Mouse (Mus musculus): ENCODE data around the gene Nkpd1. TPM values are rescaled to one million over a fixed set of nuclear protein-coding genes. Genes with fewer than 3 reads are reported as not detected.
"Not testable (repeated sequence)": the region's sequence is repeated elsewhere in the genome, so short reads cannot be mapped to it uniquely, and the experiment has no call there.

The Nkpd1 gene
- polyA plus RNA-seq, 1 experiment from 2014 or later: 0.11 TPM

GRCm38 (mm10) chr7:19508924-19509568, 8.6 kb upstream of the Nkpd1 start:
- 12% methylated on average over 15 of the region's 15 CpGs for WGBS
- H3K9me3 ChIP-seq (ENCODE audit: control insufficient read depth, low read length): no peaks in the 10 kb centered on the region
- ATAC-seq (replicated peaks; ENCODE audit: low FRiP score): peak; percentile 13
- H3K4me1 ChIP-seq (replicated peaks; ENCODE audit: control insufficient read depth, insufficient read depth, low read length): peaks cover 12% of the 10 kb centered on the region
- H3K36me3 ChIP-seq (ENCODE audit: control insufficient read depth, insufficient read depth, low read length): no peaks in the 10 kb centered on the region
- peak overlapping the region; percentile 89 for H3K4me2 ChIP-seq (ENCODE audit: low read depth, low read length, severe bottlenecking)
- DNase-seq (ENCODE audit: low spot score): no peak
- H3K9ac ChIP-seq (ENCODE audit: low read length): peak overlapping the region; percentile 81
- peak overlapping the region; percentile 72 for H3K4me3 ChIP-seq (ENCODE audit: low read depth, low read length)
- H3K27ac ChIP-seq (ENCODE audit: low read depth, low read length): peak overlapping the region; percentile 47
- H3K27me3 ChIP-seq (ENCODE audit: control insufficient read depth, insufficient read depth, low read length): no peaks in the 10 kb centered on the region

- DNase-seq (ENCODE audit: low spot score) (no peak), ATAC-seq (replicated peaks; ENCODE audit: low FRiP score) (no peak)
- no peak overlapping the region for H3K9ac ChIP-seq (ENCODE audit: low read length)
- no peaks in the 10 kb centered on the region for H3K36me3 ChIP-seq (ENCODE audit: control insufficient read depth, insufficient read depth, low read length)
- 92% methylated on average over 7 of the region's 7 CpGs for WGBS
- H3K9me3 ChIP-seq (ENCODE audit: control insufficient read depth, low read length): no peaks in the 10 kb centered on the region
- H3K4me3 ChIP-seq (ENCODE audit: low read depth, low read length): no peak overlapping the region
- no peak overlapping the region; the same call in 1 of the 2 replicates for H3K4me2 ChIP-seq (ENCODE audit: low read depth, low read length, severe bottlenecking)
- peaks cover 12% of the 10 kb centered on the region for H3K4me1 ChIP-seq (replicated peaks; ENCODE audit: control insufficient read depth, insufficient read depth, low read length)
- H3K27ac ChIP-seq (ENCODE audit: low read depth, low read length): no peak overlapping the region
- no peaks in the 10 kb centered on the region for H3K27me3 ChIP-seq (ENCODE audit: control insufficient read depth, insufficient read depth, low read length)
Observed at GRCm38 (mm10) chr7:19509786-19510185, 7.9 kb upstream of the Nkpd1 start.

- H3K9ac ChIP-seq (ENCODE audit: low read length); H3K9me3 ChIP-seq (ENCODE audit: control insufficient read depth, low read length); H3K27ac ChIP-seq (ENCODE audit: low read depth, low read length); H3K27me3 ChIP-seq (ENCODE audit: control insufficient read depth, insufficient read depth, low read length); H3K4me2 ChIP-seq (ENCODE audit: low read depth, low read length, severe bottlenecking); H3K4me1 ChIP-seq (replicated peaks; ENCODE audit: control insufficient read depth, insufficient read depth, low read length); DNase-seq (ENCODE audit: low spot score); H3K4me3 ChIP-seq (ENCODE audit: low read depth, low read length); H3K36me3 ChIP-seq (ENCODE audit: control insufficient read depth, insufficient read depth, low read length); ATAC-seq (replicated peaks; ENCODE audit: low FRiP score): not testable (repeated sequence)
- WGBS: 92% methylated on average over 6 of the region's 7 CpGs
Observed at GRCm38 (mm10) chr7:19511934-19512333, 5.7 kb upstream of the Nkpd1 start.

GRCm38 (mm10) chr7:19512353-19512752, 5.3 kb upstream of the Nkpd1 start:
- no peak overlapping the region for H3K4me2 ChIP-seq (ENCODE audit: low read depth, low read length, severe bottlenecking)
- H3K4me1 ChIP-seq (replicated peaks; ENCODE audit: control insufficient read depth, insufficient read depth, low read length): peaks cover 4% of the 10 kb centered on the region; the same call in 1 of the 2 replicates
- no peaks in the 10 kb centered on the region for H3K9me3 ChIP-seq (ENCODE audit: control insufficient read depth, low read length)
- H3K27me3 ChIP-seq (ENCODE audit: control insufficient read depth, insufficient read depth, low read length): peaks cover 3% of the 10 kb centered on the region
- H3K4me3 ChIP-seq (ENCODE audit: low read depth, low read length): no peak overlapping the region
- DNase-seq (ENCODE audit: low spot score) (no peak), ATAC-seq (replicated peaks; ENCODE audit: low FRiP score) (no peak)
- H3K9ac ChIP-seq (ENCODE audit: low read length): no peak overlapping the region
- no peaks in the 10 kb centered on the region for H3K36me3 ChIP-seq (ENCODE audit: control insufficient read depth, insufficient read depth, low read length)
- WGBS: 84% methylated on average over 6 of the region's 6 CpGs
- no peak overlapping the region for H3K27ac ChIP-seq (ENCODE audit: low read depth, low read length)

GRCm38 (mm10) chr7:19520032-19520431, 2.4 kb downstream of the Nkpd1 start:
- peak overlapping the region; percentile 35 for H3K9ac ChIP-seq (ENCODE audit: low read length)
- H3K4me1 ChIP-seq (replicated peaks; ENCODE audit: control insufficient read depth, insufficient read depth, low read length): peaks cover 11% of the 10 kb centered on the region
- 9% methylated on average over 23 of the region's 23 CpGs for WGBS
- no peak for DNase-seq (ENCODE audit: low spot score)
- H3K4me3 ChIP-seq (ENCODE audit: low read depth, low read length): no peak overlapping the region
- peaks cover 73% of the 10 kb centered on the region for H3K27me3 ChIP-seq (ENCODE audit: control insufficient read depth, insufficient read depth, low read length)
- peak overlapping the region; percentile 49 for H3K4me2 ChIP-seq (ENCODE audit: low read depth, low read length, severe bottlenecking)
- no peaks in the 10 kb centered on the region for H3K9me3 ChIP-seq (ENCODE audit: control insufficient read depth, low read length)
- no peak for ATAC-seq (replicated peaks; ENCODE audit: low FRiP score)
- no peaks in the 10 kb centered on the region for H3K36me3 ChIP-seq (ENCODE audit: control insufficient read depth, insufficient read depth, low read length)
- no peak overlapping the region for H3K27ac ChIP-seq (ENCODE audit: low read depth, low read length)

- no peaks in the 10 kb centered on the region for H3K9me3 ChIP-seq (ENCODE audit: control insufficient read depth, low read length)
- ATAC-seq (replicated peaks; ENCODE audit: low FRiP score): 0 out of 2 replicates have a peak, but pooled peaks have one; percentile 1
- no peak for DNase-seq (ENCODE audit: low spot score)
- H3K9ac ChIP-seq (ENCODE audit: low read length): no peak overlapping the region
- H3K4me2 ChIP-seq (ENCODE audit: low read depth, low read length, severe bottlenecking): peak overlapping the region; percentile 63
- WGBS: 15% methylated on average over 72 of the region's 72 CpGs
- H3K27me3 ChIP-seq (ENCODE audit: control insufficient read depth, insufficient read depth, low read length): peaks cover 71% of the 10 kb centered on the region
- peak overlapping the region; percentile 34; the same call in 1 of the 2 replicates for H3K4me3 ChIP-seq (ENCODE audit: low read depth, low read length)
- H3K4me1 ChIP-seq (replicated peaks; ENCODE audit: control insufficient read depth, insufficient read depth, low read length): peaks cover 10% of the 10 kb centered on the region
- no peaks in the 10 kb centered on the region for H3K36me3 ChIP-seq (ENCODE audit: control insufficient read depth, insufficient read depth, low read length)
- no peak overlapping the region for H3K27ac ChIP-seq (ENCODE audit: low read depth, low read length)
Observed at GRCm38 (mm10) chr7:19523017-19523756, 5.5 kb downstream of the Nkpd1 start.

GRCm38 (mm10) chr7:19523757-19524419, 6.2 kb downstream of the Nkpd1 start:
- WGBS: 2% methylated on average over 64 of the region's 64 CpGs

GRCm38 (mm10) chr7:19524420-19525104, 6.9 kb downstream of the Nkpd1 start:
- peak; percentile 45 for ATAC-seq (replicated peaks; ENCODE audit: low FRiP score)

More at GRCm38 (mm10) chr7:19523757-19524419, 6.2 kb downstream of the Nkpd1 start:
- ATAC-seq (replicated peaks; ENCODE audit: low FRiP score): peak; percentile 76
- H3K4me2 ChIP-seq (ENCODE audit: low read depth, low read length, severe bottlenecking): peak overlapping the region; percentile 63
- H3K9me3 ChIP-seq (ENCODE audit: control insufficient read depth, low read length): no peaks in the 10 kb centered on the region
- H3K4me3 ChIP-seq (ENCODE audit: low read depth, low read length): peak overlapping the region; percentile 34
- peaks cover 10% of the 10 kb centered on the region for H3K4me1 ChIP-seq (replicated peaks; ENCODE audit: control insufficient read depth, insufficient read depth, low read length)
- no peak overlapping the region for H3K27ac ChIP-seq (ENCODE audit: low read depth, low read length)
- peak overlapping the region; percentile 41 for H3K9ac ChIP-seq (ENCODE audit: low read length)
- peaks cover 65% of the 10 kb centered on the region for H3K27me3 ChIP-seq (ENCODE audit: control insufficient read depth, insufficient read depth, low read length)
- H3K36me3 ChIP-seq (ENCODE audit: control insufficient read depth, insufficient read depth, low read length): no peaks in the 10 kb centered on the region
- peak; percentile 85 for DNase-seq (ENCODE audit: low spot score)

More at GRCm38 (mm10) chr7:19524420-19525104, 6.9 kb downstream of the Nkpd1 start:
- 12% methylated on average over 24 of the region's 24 CpGs for WGBS
- no peaks in the 10 kb centered on the region; the same call in 1 of the 2 replicates for H3K36me3 ChIP-seq (ENCODE audit: control insufficient read depth, insufficient read depth, low read length)
- H3K4me2 ChIP-seq (ENCODE audit: low read depth, low read length, severe bottlenecking): peak overlapping the region; percentile 63
- H3K27ac ChIP-seq (ENCODE audit: low read depth, low read length): no peak overlapping the region
- peaks cover 58% of the 10 kb centered on the region for H3K27me3 ChIP-seq (ENCODE audit: control insufficient read depth, insufficient read depth, low read length)
- H3K9ac ChIP-seq (ENCODE audit: low read length): peak overlapping the region; percentile 41
- H3K4me1 ChIP-seq (replicated peaks; ENCODE audit: control insufficient read depth, insufficient read depth, low read length): peaks cover 10% of the 10 kb centered on the region
- H3K4me3 ChIP-seq (ENCODE audit: low read depth, low read length): peak overlapping the region; percentile 34
- DNase-seq (ENCODE audit: low spot score): no peak
- no peaks in the 10 kb centered on the region for H3K9me3 ChIP-seq (ENCODE audit: control insufficient read depth, low read length)
